Mouse (Mus musculus) hindbrain, embryonic 11.5 days (tissue): ENCODE measurements at regions not wholly inside any gene's neighbourhood (a gene's known extent, or its start where the extent isn't known, plus 50 kb on each side); places are given as distances from the start of the nearest gene placed in this dataset.

ENCODE experiments used
- ATAC-seq: fragments of 200-750 bp; cut with Nextera tagmentation; 2 replicates; pipeline ENCODE4 v1.8.0; 2017; ENCODE audit warnings: mild to moderate bottlenecking, moderate TSS enrichment, moderate library complexity; ENCODE audit not compliant: low FRiP score
- DNase-seq: peaks from one replicate; pipeline ENCODE4 v3.0.0-alpha.2; 2015; ENCODE audit warnings: low spot score
- H3K27ac ChIP-seq: fragments of 300-500 bp; sonication (generic); 2 replicates; pipeline ENCODE4 v1.5.1; 2014; ENCODE audit warnings: mild to moderate bottlenecking, low read depth, low read length
- H3K27me3 ChIP-seq: fragments of 300-500 bp; sonication (generic); 2 replicates; pipeline ENCODE4 v1.6.1; 2014; ENCODE audit warnings: mild to moderate bottlenecking, low read length, moderate library complexity, mixed read lengths; ENCODE audit not compliant: control insufficient read depth, insufficient read depth
- H3K36me3 ChIP-seq: fragments of 300-500 bp; sonication (generic); 2 replicates; pipeline ENCODE4 v1.6.1; 2014; ENCODE audit warnings: mild to moderate bottlenecking, low read length, moderate library complexity, mixed read lengths; ENCODE audit not compliant: control insufficient read depth, insufficient read depth
- H3K4me1 ChIP-seq: fragments of 300-500 bp; sonication (generic); replicated peaks from 2 replicates; pipeline ENCODE4 v1.6.1; 2014; ENCODE audit warnings: low read length, mixed read lengths; ENCODE audit not compliant: control insufficient read depth, insufficient read depth
- H3K4me2 ChIP-seq: fragments of 300-500 bp; sonication (generic); replicated peaks from 2 replicates; pipeline ENCODE4 v1.6.1; 2014; ENCODE audit warnings: mild to moderate bottlenecking, low read depth, low read length
- H3K4me3 ChIP-seq: fragments of 300-500 bp; sonication (generic); 2 replicates; pipeline ENCODE4 v1.5.1; 2014; ENCODE audit warnings: low read depth, low read length
- H3K9ac ChIP-seq: fragments of 300-500 bp; sonication (generic); 2 replicates; pipeline ENCODE4 v1.6.1; 2014; ENCODE audit warnings: low read depth, low read length
- H3K9me3 ChIP-seq: fragments of 300-500 bp; sonication (generic); 2 replicates; pipeline ENCODE4 v1.6.1; 2016; ENCODE audit warnings: low read length; ENCODE audit not compliant: control insufficient read depth
- WGBS: fragments of 180-500 bp; shearing (Covaris S2); extraction: QIAGEN DNeasy Blood & Tissue Kit; methylation state at CpG from one replicate; pipeline ENCODE4 v1.1.7; 2014; 5-methylcytosine and 5-hydroxymethylcytosine counted together

DNA sequence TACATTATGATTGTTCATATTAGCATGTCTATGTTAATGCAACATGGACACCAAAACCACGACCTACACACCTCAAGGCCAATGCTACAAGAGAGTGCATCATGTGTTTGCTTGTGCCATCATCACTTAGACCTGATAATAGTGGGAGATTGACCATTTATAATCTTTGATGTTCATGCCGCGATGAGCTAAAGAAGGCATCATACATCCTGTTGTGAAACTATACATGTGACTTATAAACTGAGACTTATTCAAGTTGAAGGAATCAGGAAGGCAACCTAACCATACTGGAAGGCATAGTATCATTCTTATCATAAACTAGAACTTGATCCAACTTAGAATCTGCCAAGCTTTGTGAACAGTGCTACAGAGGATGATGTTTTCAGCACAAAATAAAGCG is 159.0 kb upstream of the Tusc1 start:
- Histone ChIP-seq H3K4me3 (no peak overlapping the region), H3K36me3 (no peaks in the 10 kb centered on the region), H3K9me3 (no peaks in the 10 kb centered on the region), H3K27ac (no peak overlapping the region), H3K9ac (no peak overlapping the region), H3K4me1 (no peaks in the 10 kb centered on the region), H3K27me3 (no peaks in the 10 kb centered on the region), H3K4me2 (no peak overlapping the region)
- WGBS = 93% methylated on average over 4 of the region's 4 CpGs
- ATAC-seq = no peak
- DNase-seq = no peak

DNA sequence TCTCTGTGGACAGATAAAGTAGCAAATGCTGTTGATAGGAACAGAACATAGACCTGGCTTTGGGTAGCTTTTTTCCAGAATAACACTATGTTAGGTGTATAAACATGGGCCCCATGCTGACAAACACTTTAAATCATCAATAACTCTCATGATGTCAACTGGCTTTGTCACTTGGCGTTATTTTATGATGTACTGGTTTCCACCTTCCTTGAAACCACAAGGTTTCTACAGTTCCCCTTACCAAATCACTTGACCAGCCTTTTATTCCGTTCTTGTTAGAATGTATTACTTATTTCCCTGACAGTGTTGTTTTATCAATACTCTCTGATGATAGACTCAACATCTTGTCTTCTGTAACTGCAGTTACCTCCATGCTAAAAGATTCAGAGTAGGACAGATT is 158.6 kb upstream of the Tusc1 start:
- no peak for ATAC-seq
- Histone ChIP-seq H3K4me2 (no peak overlapping the region), H3K27ac (no peak overlapping the region), H3K9ac (no peak overlapping the region), H3K36me3 (no peaks in the 10 kb centered on the region), H3K4me3 (no peak overlapping the region), H3K27me3 (no peaks in the 10 kb centered on the region), H3K4me1 (no peaks in the 10 kb centered on the region), H3K9me3 (no peaks in the 10 kb centered on the region)
- no peak for DNase-seq
- 86% methylated on average over 2 of the region's 2 CpGs for WGBS

DNA sequence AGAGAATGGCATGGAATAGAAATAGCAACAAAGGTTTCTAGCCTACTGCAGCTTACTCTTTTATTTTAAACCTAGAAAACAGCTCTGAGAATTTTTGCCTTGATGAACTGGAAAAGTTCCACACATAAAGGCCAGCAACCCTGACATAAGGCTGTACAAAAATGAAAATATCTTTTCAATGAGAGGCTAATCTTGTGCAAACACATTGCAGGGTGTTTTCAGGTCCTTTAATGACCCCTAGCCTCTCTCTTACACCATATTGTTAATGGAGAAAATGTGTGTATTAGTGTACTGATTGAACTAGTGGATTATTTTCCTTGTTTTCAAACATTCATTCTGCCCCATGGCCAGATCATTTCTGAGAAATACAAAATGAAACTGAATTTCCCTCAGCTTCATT is 158.0 kb upstream of the Tusc1 start:
- no peak overlapping the region for H3K4me3 ChIP-seq
- H3K27ac ChIP-seq = no peak overlapping the region
- no peak overlapping the region for H3K9ac ChIP-seq
- no peak for ATAC-seq
- DNase-seq = no peak
- H3K9me3 ChIP-seq = no peaks in the 10 kb centered on the region
- no peaks in the 10 kb centered on the region for H3K27me3 ChIP-seq
- no peak overlapping the region for H3K4me2 ChIP-seq
- H3K4me1 ChIP-seq = no peaks in the 10 kb centered on the region
- no peaks in the 10 kb centered on the region for H3K36me3 ChIP-seq

DNA sequence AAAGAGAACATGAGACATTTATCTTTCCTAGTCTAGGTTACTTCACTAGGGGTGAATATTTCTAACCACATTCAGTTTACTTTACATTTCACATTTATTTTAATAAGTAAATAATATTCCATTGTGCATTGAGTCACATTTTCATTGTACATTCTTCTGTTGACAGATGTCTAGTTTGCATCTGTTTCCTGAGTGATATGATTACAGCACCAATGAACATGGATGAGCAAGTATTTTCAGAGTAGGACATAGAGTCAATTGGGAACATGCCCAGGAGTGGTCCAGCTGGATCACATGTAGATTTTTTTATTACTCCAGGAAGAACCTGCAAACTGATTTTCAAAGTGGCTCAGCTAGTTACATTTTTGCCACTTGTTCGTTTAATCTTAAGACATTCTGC is 153.3 kb upstream of the Tusc1 start:
- no peak overlapping the region for H3K27ac ChIP-seq
- no peaks in the 10 kb centered on the region for H3K4me1 ChIP-seq
- no peak for DNase-seq
- H3K36me3 ChIP-seq = no peaks in the 10 kb centered on the region
- no peaks in the 10 kb centered on the region for H3K9me3 ChIP-seq
- no peak overlapping the region for H3K9ac ChIP-seq
- H3K4me2 ChIP-seq = no peak overlapping the region
- no peaks in the 10 kb centered on the region for H3K27me3 ChIP-seq
- no peak for ATAC-seq
- H3K4me3 ChIP-seq = no peak overlapping the region
- WGBS = 82% methylated on average over 1 of the region's 1 CpGs

GRCm38 (mm10) chr4:93486455-93486854 is 151.1 kb upstream of the Tusc1 start:
- no peaks in the 10 kb centered on the region for H3K9me3 ChIP-seq
- ATAC-seq (no peak), DNase-seq (no peak)
- WGBS = 89% methylated on average over 1 of the region's 1 CpGs
- no peak overlapping the region for H3K4me3 ChIP-seq
- H3K36me3 ChIP-seq = no peaks in the 10 kb centered on the region
- H3K27ac ChIP-seq = no peak overlapping the region
- no peaks in the 10 kb centered on the region for H3K4me1 ChIP-seq
- no peaks in the 10 kb centered on the region for H3K27me3 ChIP-seq
- H3K4me2 ChIP-seq = no peak overlapping the region
- no peak overlapping the region for H3K9ac ChIP-seq

DNA sequence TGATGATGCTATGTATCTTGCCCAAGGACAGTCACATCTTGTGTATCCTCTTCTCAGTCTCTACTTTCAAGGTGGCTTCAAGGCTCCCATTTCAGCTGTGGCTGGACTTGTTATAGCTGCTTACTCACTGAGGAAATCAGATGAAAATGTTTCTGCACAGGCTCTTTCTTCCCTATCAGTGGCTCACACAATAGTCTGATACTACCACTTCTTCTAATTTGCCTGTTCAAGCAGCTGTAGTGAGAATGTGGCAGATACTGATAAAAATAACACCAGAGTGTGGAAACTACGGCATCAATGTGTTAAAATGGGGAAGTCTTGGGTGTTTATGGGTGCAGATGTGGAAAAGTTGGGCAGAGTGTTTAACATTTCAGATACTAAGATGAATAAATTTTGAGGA is 145.9 kb upstream of the Tusc1 start:
- no peak overlapping the region for H3K27ac ChIP-seq
- WGBS = 87% methylated on average over 1 of the region's 1 CpGs
- no peaks in the 10 kb centered on the region for H3K36me3 ChIP-seq
- no peaks in the 10 kb centered on the region for H3K9me3 ChIP-seq
- ATAC-seq (no peak), DNase-seq (no peak)
- H3K4me1 ChIP-seq = no peaks in the 10 kb centered on the region
- no peak overlapping the region for H3K4me3 ChIP-seq
- no peak overlapping the region for H3K9ac ChIP-seq
- H3K4me2 ChIP-seq = no peak overlapping the region
- no peaks in the 10 kb centered on the region for H3K27me3 ChIP-seq

GRCm38 (mm10) chr4:93477189-93477767 is 142.0 kb upstream of the Tusc1 start:
- H3K9me3 ChIP-seq = no peaks in the 10 kb centered on the region
- H3K9ac ChIP-seq = no peak overlapping the region
- H3K4me1 ChIP-seq = no peaks in the 10 kb centered on the region
- no peak overlapping the region for H3K4me2 ChIP-seq
- H3K27me3 ChIP-seq = no peaks in the 10 kb centered on the region
- H3K27ac ChIP-seq = no peak overlapping the region
- no peaks in the 10 kb centered on the region for H3K36me3 ChIP-seq
- DNase-seq (no peak), ATAC-seq (no peak)
- no peak overlapping the region for H3K4me3 ChIP-seq

DNA sequence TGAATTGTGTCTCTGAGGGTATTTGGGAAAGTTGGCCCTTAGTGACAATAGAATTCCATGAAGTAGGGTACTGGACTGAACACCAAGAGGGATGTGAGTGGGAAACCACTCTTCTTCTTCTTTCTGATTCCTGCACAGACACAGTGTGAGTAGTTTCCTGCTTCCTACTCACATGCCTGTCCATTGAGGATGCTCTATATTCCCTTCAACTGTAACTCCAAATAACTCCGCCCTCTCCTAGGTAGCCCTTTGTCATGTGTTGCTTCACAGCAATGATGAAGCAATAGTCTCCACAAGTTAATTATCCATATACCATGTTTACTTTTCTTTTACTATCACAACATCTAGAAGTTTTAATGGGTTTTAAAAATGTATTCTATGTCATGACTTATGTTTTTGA is 132.7 kb upstream of the Tusc1 start:
- WGBS = 91% methylated on average over 1 of the region's 1 CpGs
- no peak overlapping the region for H3K9ac ChIP-seq
- no peaks in the 10 kb centered on the region for H3K36me3 ChIP-seq

DNA sequence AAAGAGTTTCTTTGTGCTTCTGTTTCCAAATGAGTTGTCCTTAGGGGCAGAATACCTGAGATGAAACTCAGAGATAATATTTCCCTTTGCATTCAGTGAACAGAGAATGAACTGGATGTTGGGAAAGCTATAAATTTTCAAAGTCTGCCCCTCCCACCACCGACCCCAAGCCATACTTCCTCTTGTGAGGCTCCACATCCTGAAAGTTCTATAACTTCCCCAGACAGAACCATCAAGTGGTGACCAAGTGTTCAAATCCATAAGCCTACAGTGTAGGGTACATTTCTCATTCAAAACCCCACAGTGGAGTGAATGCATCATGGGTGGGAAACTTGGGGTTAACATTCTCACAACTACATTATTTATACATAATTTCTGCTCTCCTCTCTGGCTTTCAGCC is 132.1 kb upstream of the Tusc1 start:
- H3K9ac ChIP-seq = no peak overlapping the region
- ATAC-seq (no peak), DNase-seq (no peak)
- 68% methylated on average over 1 of the region's 1 CpGs for WGBS
- H3K4me2 ChIP-seq = no peak overlapping the region
- H3K27me3 ChIP-seq = no peaks in the 10 kb centered on the region
- no peaks in the 10 kb centered on the region for H3K36me3 ChIP-seq
- no peak overlapping the region for H3K4me3 ChIP-seq
- no peaks in the 10 kb centered on the region for H3K9me3 ChIP-seq
- no peaks in the 10 kb centered on the region for H3K4me1 ChIP-seq
- H3K27ac ChIP-seq = no peak overlapping the region

More for the DNA sequence above, 132.7 kb upstream of the Tusc1 start:
- Histone ChIP-seq H3K9me3 (no peaks in the 10 kb centered on the region), H3K4me3 (no peak overlapping the region), H3K4me1 (no peaks in the 10 kb centered on the region), H3K27me3 (no peaks in the 10 kb centered on the region), H3K4me2 (no peak overlapping the region), H3K27ac (no peak overlapping the region)
- no peak for ATAC-seq
- DNase-seq = no peak
